Comparison of ENCODE assay signal across 27 mouse cellular contexts in genomic region chr17:48301792-48302191, GRCm38 (mm10). TPM values are rescaled to one million over a fixed set of nuclear protein-coding genes. Genes with fewer than 3 reads are reported as not detected.
A peak's percentile ranks its signal among the peaks of the same experiment; 100 is the strongest.
DNase-seq lines count a peak whose midpoint lies in the region; ATAC-seq and TF ChIP-seq lines count a peak whose summit lies in the region.
"Had no signal": no experiment of that assay in that cellular context is flagged by ENCODE, and none has a peak within 500 bp of the region (broad histone marks: within the 10 kb centered on the region; RNA-seq: fewer than 3 reads in every experiment).

No protein-coding gene starts in this region.

- H3K4me2 ChIP-seq in heart, embryonic 12.5 days: 0 out of 2 replicates have a peak overlapping the region, but pooled peaks have one; percentile 14
- peak overlapping the region; percentile 83 for H3K4me2 ChIP-seq in liver, embryonic 11.5 days
- peak overlapping the region; percentile 80 for H3K4me2 ChIP-seq in liver, postnatal 0 days (ENCODE audit: low read depth, low read length)
- H3K4me2 ChIP-seq in forebrain, embryonic 13.5 days: no peak overlapping the region
- H3K4me2 ChIP-seq: hindbrain, embryonic 13.5 days; limb, embryonic 12.5 days; midbrain, embryonic 11.5 days had no signal

- TF ChIP-seq CTCF in heart, adult 2 months (IDR thresholded peaks at IDR 0.05): no peak
- no peak for TF ChIP-seq CTCF in MEL (IDR thresholded peaks at IDR 0.05 in 2 of 3, conservative IDR thresholded peaks at IDR 0.05 in 1 of 3; ENCODE audit: control insufficient read depth in 1 of 3, insufficient read depth in 1 of 3, low read depth in 2 of 3, low read length in 3 of 3, poor library complexity in 1 of 3, severe bottlenecking in 1 of 3)
- no peak for TF ChIP-seq CTCF in liver, postnatal 0 days (IDR thresholded peaks at IDR 0.05; ENCODE audit: low read depth)

- TF ChIP-seq RAD21 in MEL (IDR thresholded peaks at IDR 0.05; ENCODE audit: low read depth, low read length): no peak

- intact Hi-C loops in heart, adult 2 months (cut with DNase I): no loop called here

- ATAC-seq in heart, embryonic 12.5 days (ENCODE audit: insufficient number of reproducible peaks, low FRiP score): no peak
- no peak for ATAC-seq in liver, embryonic 11.5 days (replicated peaks; ENCODE audit: low FRiP score)
- no peak for ATAC-seq in liver, postnatal 0 days
- no peak for ATAC-seq in granulocyte monocyte progenitor cell, adult 5-6 weeks (replicated peaks; ENCODE audit: poor library complexity, severe bottlenecking)
- no peak for ATAC-seq in forebrain, embryonic 13.5 days
- ATAC-seq: forebrain, embryonic 16.5 days had no signal

- no peaks in the 10 kb centered on the region for H3K79me2 ChIP-seq in heart, adult 2 months (replicated peaks; ENCODE audit: control insufficient read depth, insufficient read depth, low read length)
- H3K79me2 ChIP-seq in MEL (ENCODE audit: control insufficient read depth, insufficient read depth, low read length, poor library complexity): peaks cover 8% of the 10 kb centered on the region

- no peak overlapping the region for H3K9ac ChIP-seq in heart, embryonic 12.5 days
- no peak overlapping the region for H3K9ac ChIP-seq in heart, adult 2 months (ENCODE audit: low read depth, low read length)
- no peak overlapping the region for H3K9ac ChIP-seq in MEL (ENCODE audit: control insufficient read depth, low read depth, low read length, poor library complexity, severe bottlenecking)
- no peak overlapping the region for H3K9ac ChIP-seq in liver, embryonic 11.5 days (ENCODE audit: low read depth, low read length)
- H3K9ac ChIP-seq in liver, postnatal 0 days (replicated peaks): no peak overlapping the region
- no peak overlapping the region for H3K9ac ChIP-seq in forebrain, embryonic 13.5 days
- H3K9ac ChIP-seq: hindbrain, embryonic 13.5 days; limb, embryonic 12.5 days had no signal

- 0 out of 2 replicates have a peak, but pooled peaks cover 4% of the 10 kb centered on the region for H3K27me3 ChIP-seq in heart, embryonic 12.5 days (replicated peaks)
- H3K27me3 ChIP-seq in heart, adult 2 months (ENCODE audit: control insufficient read depth, insufficient read depth, low read length): no peaks in the 10 kb centered on the region
- no peaks in the 10 kb centered on the region for H3K27me3 ChIP-seq in MEL (ENCODE audit: control insufficient read depth in 1 of 2, insufficient read depth in 2 of 2, low read length in 2 of 2)
- H3K27me3 ChIP-seq in liver, embryonic 11.5 days (replicated peaks; ENCODE audit: control insufficient read depth, insufficient read depth, low read length): no peaks in the 10 kb centered on the region
- no peaks in the 10 kb centered on the region for H3K27me3 ChIP-seq in liver, postnatal 0 days (ENCODE audit: insufficient read depth, low read length)
- H3K27me3 ChIP-seq in forebrain, embryonic 13.5 days: no peaks in the 10 kb centered on the region
- H3K27me3 ChIP-seq: hindbrain, embryonic 13.5 days; limb, embryonic 12.5 days had no signal

- H3K4me3 ChIP-seq in heart, embryonic 12.5 days: no peak overlapping the region
- no peak overlapping the region for H3K4me3 ChIP-seq in heart, adult 2 months
- no peak overlapping the region for H3K4me3 ChIP-seq in MEL (ENCODE audit: control insufficient read depth in 1 of 2, insufficient read depth in 1 of 2, low read depth in 2 of 2, low read length in 2 of 2)
- H3K4me3 ChIP-seq in liver, embryonic 11.5 days (ENCODE audit: low read depth, low read length): peak overlapping the region; percentile 54
- peak overlapping the region; percentile 61 for H3K4me3 ChIP-seq in liver, postnatal 0 days (ENCODE audit: low read depth, low read length)
- H3K4me3 ChIP-seq in forebrain, embryonic 13.5 days: no peak overlapping the region
- H3K4me3 ChIP-seq: hindbrain, embryonic 13.5 days; limb, embryonic 12.5 days had no signal

- DNase-seq in heart, adult 2 months: no peak
- DNase-seq in MEL (ENCODE audit: low read depth, low spot score): peak; percentile 64
- no peak for DNase-seq in liver, embryonic 11.5 days (ENCODE audit: low spot score)
- no peak for DNase-seq in liver, postnatal 0 days
- DNase-seq in ovary, postnatal 10 days (ENCODE audit: low spot score): no peak
- DNase-seq: cerebellum, adult 2 months; cerebellum, postnatal 25 days; gastrocnemius, postnatal 25 days; kidney, adult 18-20 months; kidney, postnatal 4 days; lung, adult 2 months; right cerebral cortex, adult 18-20 months; right cerebral cortex, postnatal 4 days; thymus, adult 18-20 months had no signal

- H3K4me1 ChIP-seq in heart, embryonic 12.5 days (replicated peaks): peaks cover 8% of the 10 kb centered on the region; the same call in 1 of the 2 replicates
- H3K4me1 ChIP-seq in heart, adult 2 months (ENCODE audit: control insufficient read depth, insufficient read depth, low read length): no peaks in the 10 kb centered on the region
- H3K4me1 ChIP-seq in MEL (ENCODE audit: control insufficient read depth in 1 of 2, insufficient read depth in 2 of 2, low read length in 2 of 2): peaks cover 7 to 17% of the 10 kb centered on the region in 2 experiments
- peaks cover 24% of the 10 kb centered on the region for H3K4me1 ChIP-seq in liver, embryonic 11.5 days (replicated peaks; ENCODE audit: control insufficient read depth, insufficient read depth, low read length)
- H3K4me1 ChIP-seq in liver, postnatal 0 days (ENCODE audit: insufficient read depth): peaks cover 31% of the 10 kb centered on the region
- no peaks in the 10 kb centered on the region for H3K4me1 ChIP-seq in forebrain, embryonic 13.5 days
- H3K4me1 ChIP-seq: hindbrain, embryonic 13.5 days; limb, embryonic 12.5 days had no signal

- TF ChIP-seq POLR2A in heart, adult 2 months (IDR thresholded peaks at IDR 0.05; ENCODE audit: insufficient read depth, low read depth, low read length): no peak
- TF ChIP-seq POLR2A in MEL (IDR thresholded peaks at IDR 0.05; ENCODE audit: control insufficient read depth in 1 of 2, insufficient read depth in 1 of 2, low read depth in 1 of 2, low read length in 2 of 2, poor library complexity in 1 of 2): no peak

- H3K9me3 ChIP-seq in heart, embryonic 12.5 days (replicated peaks): no peaks in the 10 kb centered on the region
- H3K9me3 ChIP-seq in MEL (replicated peaks; ENCODE audit: insufficient read depth, low read length): no peaks in the 10 kb centered on the region
- H3K9me3 ChIP-seq in liver, embryonic 11.5 days (ENCODE audit: control insufficient read depth, low read length): no peaks in the 10 kb centered on the region
- H3K9me3 ChIP-seq in liver, postnatal 0 days (ENCODE audit: low read length): no peaks in the 10 kb centered on the region
- no peaks in the 10 kb centered on the region for H3K9me3 ChIP-seq in forebrain, embryonic 13.5 days (replicated peaks)
- H3K9me3 ChIP-seq: hindbrain, embryonic 13.5 days; limb, embryonic 12.5 days had no signal

- 86% methylated on average over 5 of the region's 5 CpGs for WGBS in heart, embryonic 12.5 days
- WGBS in heart, adult 2 months: 82% methylated on average over 5 of the region's 5 CpGs
- WGBS in liver, embryonic 11.5 days: 75% methylated on average over 5 of the region's 5 CpGs
- WGBS in liver, postnatal 0 days (ENCODE audit: insufficient replicate concordance): 67% methylated on average over 5 of the region's 5 CpGs
- 91% methylated on average over 5 of the region's 5 CpGs for WGBS in forebrain, embryonic 13.5 days

- H3K36me3 ChIP-seq in heart, embryonic 12.5 days: no peaks in the 10 kb centered on the region
- no peaks in the 10 kb centered on the region for H3K36me3 ChIP-seq in heart, adult 2 months (ENCODE audit: control insufficient read depth, insufficient read depth, low read length)
- peaks cover 0 to 13% of the 10 kb centered on the region in 2 experiments; a peak in 3 of 4 replicates for H3K36me3 ChIP-seq in MEL (ENCODE audit: control insufficient read depth in 1 of 2, insufficient read depth in 2 of 2, low read length in 2 of 2)
- H3K36me3 ChIP-seq in liver, embryonic 11.5 days (ENCODE audit: control insufficient read depth, insufficient read depth, low read length): no peaks in the 10 kb centered on the region; the same call in 1 of the 2 replicates
- H3K36me3 ChIP-seq in liver, postnatal 0 days (replicated peaks; ENCODE audit: insufficient read depth, low read length): peaks cover 5% of the 10 kb centered on the region; the same call in 1 of the 2 replicates
- H3K36me3 ChIP-seq in forebrain, embryonic 13.5 days (ENCODE audit: poor library complexity, severe bottlenecking): no peaks in the 10 kb centered on the region
- H3K36me3 ChIP-seq: hindbrain, embryonic 13.5 days; limb, embryonic 12.5 days had no signal

- TF ChIP-seq EP300 in heart, adult 2 months (IDR thresholded peaks at IDR 0.05; ENCODE audit: insufficient read depth, low read depth, low read length): no peak
- no peak for TF ChIP-seq EP300 in MEL (IDR thresholded peaks at IDR 0.05; ENCODE audit: low read depth in 1 of 2, low read length in 2 of 2)
- no peak for TF ChIP-seq EP300 in liver, postnatal 0 days (IDR thresholded peaks at IDR 0.05; ENCODE audit: low read depth)

- no peak overlapping the region for H3K27ac ChIP-seq in heart, embryonic 12.5 days (ENCODE audit: poor library complexity, severe bottlenecking)
- H3K27ac ChIP-seq in heart, adult 2 months: no peak overlapping the region
- no peak overlapping the region for H3K27ac ChIP-seq in MEL (ENCODE audit: control insufficient read depth, low read depth, low read length)
- no peak overlapping the region; the same call in 1 of the 2 replicates for H3K27ac ChIP-seq in liver, embryonic 11.5 days (ENCODE audit: low read depth, low read length)
- peak overlapping the region; percentile 91; the same call in 1 of the 2 replicates for H3K27ac ChIP-seq in liver, postnatal 0 days (ENCODE audit: low read depth)
- no peak overlapping the region for H3K27ac ChIP-seq in forebrain, embryonic 13.5 days
- H3K27ac ChIP-seq: hindbrain, embryonic 13.5 days; limb, embryonic 12.5 days had no signal

RNA-seq across cellular contexts. Expression of gene Treml2, which starts 2.5 kb away (rescaled TPM):
- polyA plus RNA-seq in heart, embryonic 12.5 days (2016; fragmentation: Nextera tagmentation; extraction: Ambion mirVana): 0.82 and 0.97 TPM in 2 replicates
- total RNA-seq in heart, adult 2 months (2021): 1 to 10 TPM in 1 of 2 experiments, under 1 TPM in 1; 0.91 to 3.1 TPM
- 1.5 and 2.4 TPM in 2 replicates for polyA plus RNA-seq in heart, adult 2 months (2012; rRNA removed)
- total RNA-seq in MEL (2012; rRNA removed): 21.5 and 27.7 TPM in 2 replicates
- 10 to 100 TPM in 1 of 2 experiments, not detected in 1; 52.7 TPM for polyA plus RNA-seq in MEL (2012; ENCODE audit: insufficient read depth in 1 of 2, insufficient read length in 2 of 2, low read depth in 1 of 2, low replicate concordance in 2 of 2, missing spikeins in 1 of 2)
- 3.9 and 4.8 TPM in 2 replicates for polyA plus RNA-seq in liver, embryonic 11.5 days (2014; fragmentation: Nextera tagmentation; extraction: Ambion mirVana)
- 2.0 and 2.7 TPM in 2 replicates for polyA plus RNA-seq in liver, postnatal 0 days (2015; fragmentation: Nextera tagmentation; extraction: Ambion mirVana)
- total RNA-seq in granulocyte monocyte progenitor cell, adult 5-6 weeks (2014; fragmentation: Nextera tagmentation): 58.2 and 68.7 TPM in 2 replicates
- 42.5 and 45.8 TPM in 2 replicates for total RNA-seq in granulocyte monocyte progenitor cell, adult 5-6 weeks (2017)
- 0.12 TPM in 1 of 2 replicates, not detected in the other for polyA plus RNA-seq in forebrain, embryonic 13.5 days (2015; fragmentation: Nextera tagmentation; extraction: Ambion mirVana)
- polyA plus RNA-seq: C2C12; forebrain, embryonic 16.5 days had no signal

RNA-seq across cellular contexts. Expression of gene B430306N03Rik, which starts 14.1 kb away (rescaled TPM):
- polyA plus RNA-seq in heart, embryonic 12.5 days (2016; fragmentation: Nextera tagmentation; extraction: Ambion mirVana): 0.13 and 0.15 TPM in 2 replicates
- under 1 TPM; 0.14 to 0.57 TPM for total RNA-seq in heart, adult 2 months (2021)
- 0.35 and 0.55 TPM in 2 replicates for polyA plus RNA-seq in heart, adult 2 months (2012; rRNA removed)
- total RNA-seq in MEL (2012; rRNA removed): 0.13 and 0.19 TPM in 2 replicates
- polyA plus RNA-seq in MEL (2012; ENCODE audit: insufficient read depth in 1 of 2, insufficient read length in 2 of 2, low read depth in 1 of 2, low replicate concordance in 2 of 2, missing spikeins in 1 of 2): under 1 TPM in 1 of 2 experiments, not detected in 1; 0.68 TPM
- 1.6 and 1.7 TPM in 2 replicates for polyA plus RNA-seq in liver, embryonic 11.5 days (2014; fragmentation: Nextera tagmentation; extraction: Ambion mirVana)
- 4.7 and 5.1 TPM in 2 replicates for polyA plus RNA-seq in liver, postnatal 0 days (2015; fragmentation: Nextera tagmentation; extraction: Ambion mirVana)
- 3.1 and 8.2 TPM in 2 replicates for total RNA-seq in granulocyte monocyte progenitor cell, adult 5-6 weeks (2014; fragmentation: Nextera tagmentation)
- total RNA-seq in granulocyte monocyte progenitor cell, adult 5-6 weeks (2017): 3.0 TPM in 2 replicates
- polyA plus RNA-seq in forebrain, embryonic 13.5 days (2015; fragmentation: Nextera tagmentation; extraction: Ambion mirVana): 0.04 TPM in 1 of 2 replicates, not detected in the other
- total RNA-seq: gastrocnemius, postnatal 25 days had no signal
- polyA plus RNA-seq: C2C12; forebrain, embryonic 16.5 days; neural tube, embryonic 14.5 days had no signal

RNA-seq across cellular contexts. Expression of gene Treml4, which starts 37.7 kb away (rescaled TPM):
- polyA plus RNA-seq in heart, embryonic 12.5 days (2016; fragmentation: Nextera tagmentation; extraction: Ambion mirVana): 0.39 and 0.74 TPM in 2 replicates
- total RNA-seq in heart, adult 2 months (2021): under 1 TPM in 1 of 2 experiments, not detected in 1; 0.31 TPM
- 0.76 and 1.9 TPM in 2 replicates for polyA plus RNA-seq in heart, adult 2 months (2012; rRNA removed)
- total RNA-seq in MEL (2012; rRNA removed): 0.35 and 0.56 TPM in 2 replicates
- polyA plus RNA-seq in MEL (2012; ENCODE audit: insufficient read depth in 1 of 2, insufficient read length in 2 of 2, low read depth in 1 of 2, low replicate concordance in 2 of 2, missing spikeins in 1 of 2): 1 to 10 TPM in 1 of 2 experiments, not detected in 1; 1.4 TPM
- polyA plus RNA-seq in liver, embryonic 11.5 days (2014; fragmentation: Nextera tagmentation; extraction: Ambion mirVana): 2.5 and 2.9 TPM in 2 replicates
- polyA plus RNA-seq in liver, postnatal 0 days (2015; fragmentation: Nextera tagmentation; extraction: Ambion mirVana): 7.9 and 9.2 TPM in 2 replicates
- 0.56 and 0.99 TPM in 2 replicates for total RNA-seq in granulocyte monocyte progenitor cell, adult 5-6 weeks (2014; fragmentation: Nextera tagmentation)
- 1.4 and 2.6 TPM in 2 replicates for total RNA-seq in granulocyte monocyte progenitor cell, adult 5-6 weeks (2017)
- 0.18 TPM in 1 of 2 replicates, not detected in the other for polyA plus RNA-seq in forebrain, embryonic 13.5 days (2015; fragmentation: Nextera tagmentation; extraction: Ambion mirVana)
- total RNA-seq: gastrocnemius, postnatal 25 days; left cerebral cortex, postnatal 14 days had no signal
- polyA plus RNA-seq: C2C12; forebrain, embryonic 16.5 days; hindbrain, embryonic 13.5 days; limb, embryonic 12.5 days had no signal

RNA-seq across cellular contexts. Expression of gene Trem2, which starts 44.4 kb away (rescaled TPM):
- 1.5 and 1.7 TPM in 2 replicates for polyA plus RNA-seq in heart, embryonic 12.5 days (2016; fragmentation: Nextera tagmentation; extraction: Ambion mirVana)
- 1 to 10 TPM; 1.4 to 1.5 TPM for total RNA-seq in heart, adult 2 months (2021)
- polyA plus RNA-seq in heart, adult 2 months (2012; rRNA removed): 3.3 and 3.5 TPM in 2 replicates
- 0.04 and 0.26 TPM in 2 replicates for total RNA-seq in MEL (2012; rRNA removed)
- polyA plus RNA-seq in MEL (2012; ENCODE audit: insufficient read depth in 1 of 2, insufficient read length in 2 of 2, low read depth in 1 of 2, low replicate concordance in 2 of 2, missing spikeins in 1 of 2): under 1 TPM in 1 of 2 experiments, not detected in 1; 0.26 TPM
- 3.5 and 4.7 TPM in 2 replicates for polyA plus RNA-seq in liver, embryonic 11.5 days (2014; fragmentation: Nextera tagmentation; extraction: Ambion mirVana)
- 5.6 and 6.3 TPM in 2 replicates for polyA plus RNA-seq in liver, postnatal 0 days (2015; fragmentation: Nextera tagmentation; extraction: Ambion mirVana)
- total RNA-seq in granulocyte monocyte progenitor cell, adult 5-6 weeks (2014; fragmentation: Nextera tagmentation): 2.8 and 6.4 TPM in 2 replicates
- total RNA-seq in granulocyte monocyte progenitor cell, adult 5-6 weeks (2017): 3.7 and 4.2 TPM in 2 replicates
- 2.1 and 2.3 TPM in 2 replicates for polyA plus RNA-seq in forebrain, embryonic 13.5 days (2015; fragmentation: Nextera tagmentation; extraction: Ambion mirVana)
- polyA plus RNA-seq: C2C12; inflammation-experienced regulatory T-cells, adult 6 months had no signal

RNA-seq across cellular contexts. Expression of gene Trem3, which starts 54.2 kb away (rescaled TPM):
- polyA plus RNA-seq in heart, embryonic 12.5 days (2016; fragmentation: Nextera tagmentation; extraction: Ambion mirVana): not detected in 2 replicates
- total RNA-seq in heart, adult 2 months (2021): under 1 TPM in 1 of 2 experiments, not detected in 1; 0.26 TPM
- polyA plus RNA-seq in heart, adult 2 months (2012; rRNA removed): 0.23 TPM in 1 of 2 replicates, not detected in the other
- not detected in 2 replicates for total RNA-seq in MEL (2012; rRNA removed)
- polyA plus RNA-seq in MEL (2012; ENCODE audit: insufficient read depth in 1 of 2, insufficient read length in 2 of 2, low read depth in 1 of 2, low replicate concordance in 2 of 2, missing spikeins in 1 of 2): not detected
- 1.4 and 1.9 TPM in 2 replicates for polyA plus RNA-seq in liver, embryonic 11.5 days (2014; fragmentation: Nextera tagmentation; extraction: Ambion mirVana)
- 12.2 and 14.3 TPM in 2 replicates for polyA plus RNA-seq in liver, postnatal 0 days (2015; fragmentation: Nextera tagmentation; extraction: Ambion mirVana)
- total RNA-seq in granulocyte monocyte progenitor cell, adult 5-6 weeks (2014; fragmentation: Nextera tagmentation): 84.6 and 114 TPM in 2 replicates
- 126 and 147 TPM in 2 replicates for total RNA-seq in granulocyte monocyte progenitor cell, adult 5-6 weeks (2017)
- not detected in 2 replicates for polyA plus RNA-seq in forebrain, embryonic 13.5 days (2015; fragmentation: Nextera tagmentation; extraction: Ambion mirVana)
- total RNA-seq: gastrocnemius, postnatal 25 days; heart, postnatal 25 days; midbrain, postnatal 0 days had no signal
- polyA plus RNA-seq: C2C12; cerebellum, adult 2 months; forebrain, embryonic 16.5 days; hindbrain, embryonic 13.5 days; inflammation-experienced regulatory T-cells, adult 6 months; limb, embryonic 12.5 days; midbrain, embryonic 11.5 days; midbrain, postnatal 0 days; neural tube, embryonic 14.5 days had no signal

Comparison
In these comparisons a context has a peak if more than half of its experiments do, and no peak if none do; other contexts are left out.
1. H3K4me3 ChIP-seq: peak in liver, embryonic 11.5 days (single experiment) and liver, postnatal 0 days (single experiment); none in heart, embryonic 12.5 days (single experiment), heart, adult 2 months (single experiment), MEL (0 of 2) and forebrain, embryonic 13.5 days (single experiment).